Mouse (Mus musculus) urinary bladder, postnatal 25 days (tissue): Measurements from ENCODE around the gene Gm9611.
"Not testable (repeated sequence)": the region's sequence is repeated elsewhere in the genome, so short reads cannot be mapped to it uniquely, and the experiment has no call there.

Experiments
- DNase-seq: peaks from one replicate; pipeline ENCODE4 v3.0.0; 2022; ENCODE audit warnings: low spot score

Gm9611 gene

DNA sequence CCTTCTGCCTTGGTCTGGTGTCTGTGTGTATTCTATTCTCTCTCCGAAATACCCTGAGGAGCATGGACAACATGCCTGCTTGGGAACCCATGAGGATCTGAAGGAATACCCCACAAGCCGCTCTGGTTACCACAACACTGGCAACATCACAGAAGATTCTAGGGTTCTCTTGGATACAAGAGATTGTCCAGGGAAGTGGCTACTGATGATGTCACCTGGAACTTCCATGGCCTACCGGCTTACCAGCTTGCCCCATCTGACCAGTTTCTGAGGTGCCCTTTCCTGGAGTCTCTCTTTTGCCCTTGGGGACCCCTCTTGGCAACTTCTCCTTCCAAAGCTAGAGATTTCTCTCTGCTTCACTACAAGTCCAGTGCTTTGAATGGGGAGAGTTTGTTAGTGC, at the start of gene Gm9611:
TSS of gene Gm9611 (minus strand) at position 101 of the 400 bp plus-strand sequence.
- not testable (repeated sequence) for DNase-seq

GRCm38 (mm10) chr14:42309910-42310309, 12.8 kb upstream of the Gm9611 start, which contains the start of gene Gm7995:
Gene Gm7995 (plus strand): TSS chr14:42310210.
- not testable (repeated sequence) for DNase-seq

DNA sequence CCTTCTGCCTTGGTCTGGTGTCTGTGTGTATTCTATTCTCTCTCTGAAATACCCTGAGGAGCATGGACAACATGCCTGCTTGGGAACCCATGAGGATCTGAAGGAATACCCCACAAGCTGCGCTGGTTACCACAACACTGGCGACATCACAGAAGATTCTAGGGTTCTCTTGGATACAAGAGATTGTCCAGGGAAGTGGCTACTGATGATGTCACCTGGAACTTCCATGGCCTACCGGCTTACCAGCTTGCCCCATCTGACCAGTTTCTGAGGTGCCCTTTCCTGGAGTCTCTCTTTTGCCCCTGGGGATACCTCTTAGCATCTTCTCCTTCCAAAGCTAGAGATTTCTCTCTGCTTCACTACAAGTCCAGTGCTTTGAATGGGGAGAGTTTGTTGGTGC, 37.2 kb downstream of the Gm9611 start, which contains the start of gene Gm17026:
TSS of gene Gm17026 (minus strand) at position 101 of the 400 bp plus-strand sequence.
- not testable (repeated sequence) for DNase-seq
